8 mouse cellular contexts compared by ENCODE assay signal in the genomic region with DNA sequence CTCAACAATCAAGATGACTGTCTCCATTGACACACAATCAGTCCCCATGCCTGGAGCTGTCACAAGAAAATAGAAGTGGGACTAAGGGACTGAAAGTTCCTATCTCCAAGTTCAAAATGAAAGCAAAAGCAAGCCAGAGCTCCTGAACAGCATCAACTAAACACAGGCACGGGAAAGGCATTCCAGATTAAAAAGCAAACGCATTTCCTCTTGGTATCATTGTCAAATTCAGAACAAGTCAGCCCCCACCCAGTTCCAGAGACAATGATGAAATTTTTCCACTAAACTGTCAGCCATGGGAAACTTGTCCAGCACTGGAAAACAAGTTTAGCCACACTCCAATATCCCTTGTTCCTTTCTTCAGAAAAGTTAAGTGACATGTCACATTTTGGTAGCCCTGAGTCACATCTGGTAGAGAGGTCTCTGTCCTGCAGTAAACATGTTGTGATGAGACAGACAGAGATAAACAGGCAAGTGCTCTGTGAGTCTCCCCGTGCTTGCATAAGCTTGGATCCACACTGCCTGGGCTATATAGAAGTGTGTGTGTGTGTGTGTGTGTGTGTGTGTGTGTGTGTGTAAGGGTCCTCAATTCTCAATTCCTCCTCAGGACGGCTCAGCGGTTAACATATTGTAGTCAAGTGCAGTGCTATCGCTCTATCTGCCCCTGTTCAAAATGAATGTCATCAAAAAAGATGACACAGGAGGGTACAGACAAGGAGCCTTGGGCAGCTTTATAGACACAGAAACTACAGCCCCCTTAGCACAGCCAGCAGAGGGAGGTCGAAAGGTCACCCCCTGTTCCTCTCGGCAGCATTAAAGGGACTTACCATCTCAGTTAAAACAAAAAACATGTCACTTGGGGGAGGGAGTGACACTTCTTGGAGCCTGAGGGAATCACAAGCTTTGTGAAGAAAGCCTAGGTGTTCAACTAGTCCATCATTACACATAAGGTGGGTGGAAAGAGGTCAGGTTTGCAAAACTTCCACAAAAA. TPM values are rescaled to one million over a fixed set of nuclear protein-coding genes. Genes with fewer than 3 reads are reported as not detected.
DNase-seq lines count a peak whose midpoint lies in the region; ATAC-seq and TF ChIP-seq lines count a peak whose summit lies in the region.

No protein-coding gene starts in this region.

- H3K9ac ChIP-seq in hindbrain, embryonic 16.5 days (ENCODE audit: low read depth, low read length): peak overlapping the region; percentile 93

- no peak for TF ChIP-seq CTCF in embryonic fibroblast, embryonic 13.5 days (IDR thresholded peaks at IDR 0.05; ENCODE audit: borderline replicate concordance, insufficient read depth, low read length)

- H3K9me3 ChIP-seq in hindbrain, embryonic 16.5 days (ENCODE audit: control insufficient read depth, low read length): no peaks in the 10 kb centered on the region

- H3K36me3 ChIP-seq in hindbrain, embryonic 16.5 days (ENCODE audit: control insufficient read depth, insufficient read depth, low read length): no peaks in the 10 kb centered on the region

- 42% methylated on average over 8 of the region's 8 CpGs for WGBS in hindbrain, embryonic 16.5 days

- no peak for ATAC-seq in hindbrain, embryonic 16.5 days
- ATAC-seq in megakaryocyte-erythroid progenitor cell, adult 5-6 weeks (replicated peaks; ENCODE audit: low FRiP score, low TSS enrichment, poor library complexity, severe bottlenecking): 0 out of 2 replicates have a peak, but pooled peaks have one; percentile 36
- no peak for ATAC-seq in monocyte, adult 5-6 weeks (replicated peaks; ENCODE audit: insufficient number of reproducible peaks, low FRiP score, low TSS enrichment, poor library complexity, severe bottlenecking)

- peak overlapping the region; percentile 54 for H3K4me3 ChIP-seq in embryonic fibroblast, embryonic 13.5 days (ENCODE audit: insufficient read depth, low read length)
- H3K4me3 ChIP-seq in hindbrain, embryonic 16.5 days (ENCODE audit: low read length): peak overlapping the region; percentile 85

- no peaks in the 10 kb centered on the region for H3K27me3 ChIP-seq in hindbrain, embryonic 16.5 days (replicated peaks; ENCODE audit: control insufficient read depth, insufficient read depth, low read length)

- peaks cover 18% of the 10 kb centered on the region for H3K4me1 ChIP-seq in embryonic fibroblast, embryonic 13.5 days (ENCODE audit: control insufficient read depth, insufficient read depth, low read length)
- peaks cover 57% of the 10 kb centered on the region for H3K4me1 ChIP-seq in hindbrain, embryonic 16.5 days (ENCODE audit: control insufficient read depth, insufficient read depth, low read depth, low read length)

- H3K27ac ChIP-seq in embryonic fibroblast, embryonic 13.5 days (ENCODE audit: insufficient read depth, low read length): peak overlapping the region; percentile 15; the same call in 1 of the 2 replicates
- H3K27ac ChIP-seq in hindbrain, embryonic 16.5 days (ENCODE audit: low read depth, low read length): peak overlapping the region; percentile 46

- no peak for TF ChIP-seq POLR2A in embryonic fibroblast, embryonic 13.5 days (IDR thresholded peaks at IDR 0.05; ENCODE audit: low read depth, low read length)

- peak; percentile 8 to 18 for DNase-seq in layer of hippocampus, postnatal 10 days (ENCODE audit: low spot score in 2 of 2)
- DNase-seq in layer of hippocampus, adult 11-12 months (ENCODE audit: low spot score): no peak
- no peak for DNase-seq in yolk sac, embryonic 10.5 days (ENCODE audit: low spot score)
- no peak for DNase-seq in spleen, postnatal 36 days (ENCODE audit: low spot score in 2 of 2)

- H3K4me2 ChIP-seq in hindbrain, embryonic 16.5 days (ENCODE audit: low read length): peak overlapping the region; percentile 91

RNA-seq across cellular contexts. Expression of a gene that starts 2.0 kb away (rescaled TPM):
- total RNA-seq in layer of hippocampus, postnatal 10 days (2021): 100 to 1,000 TPM; 171 to 181 TPM
- 11.6 and 12.6 TPM in 2 replicates for polyA plus RNA-seq in embryonic fibroblast, embryonic 13.5 days (2011; ENCODE audit: insufficient read length, low read depth, missing spikeins)
- polyA plus RNA-seq in hindbrain, embryonic 16.5 days (2015; fragmentation: Nextera tagmentation; extraction: Ambion mirVana): 26.6 and 35.5 TPM in 2 replicates
- 7.3 and 12.5 TPM in 2 replicates for total RNA-seq in megakaryocyte-erythroid progenitor cell, adult 5-6 weeks (2014; fragmentation: Nextera tagmentation)
- 3.2 and 4.8 TPM in 2 replicates for total RNA-seq in megakaryocyte-erythroid progenitor cell, adult 5-6 weeks (2017)
- 3.8 to 9.4 TPM (median 6.3 TPM) in 3 replicates for total RNA-seq in monocyte, adult 5-6 weeks (2017)

RNA-seq across cellular contexts. Expression of a gene that starts 28.2 kb away (rescaled TPM):
- 10 to 100 TPM; 31.0 to 34.9 TPM for total RNA-seq in layer of hippocampus, postnatal 10 days (2021)
- polyA plus RNA-seq in embryonic fibroblast, embryonic 13.5 days (2011; ENCODE audit: insufficient read length, low read depth, missing spikeins): 18.0 and 23.3 TPM in 2 replicates
- polyA plus RNA-seq in hindbrain, embryonic 16.5 days (2015; fragmentation: Nextera tagmentation; extraction: Ambion mirVana): 7.9 and 9.7 TPM in 2 replicates
- total RNA-seq in megakaryocyte-erythroid progenitor cell, adult 5-6 weeks (2014; fragmentation: Nextera tagmentation): 3.8 and 12.1 TPM in 2 replicates
- 5.1 and 13.9 TPM in 2 replicates for total RNA-seq in megakaryocyte-erythroid progenitor cell, adult 5-6 weeks (2017)
- 40.6 to 56.0 TPM (median 54.3 TPM) in 3 replicates for total RNA-seq in monocyte, adult 5-6 weeks (2017)

Comparison
In these comparisons a context has a peak if more than half of its experiments do, and no peak if none do; other contexts are left out.
1. DNase-seq: peak in layer of hippocampus, postnatal 10 days (2 of 2); none in layer of hippocampus, adult 11-12 months (single experiment), yolk sac, embryonic 10.5 days (single experiment) and spleen, postnatal 36 days (0 of 2).
2. RNA of a gene that starts 2.0 kb away (total RNA-seq): 171 to 181 TPM in layer of hippocampus, postnatal 10 days; 3.2 to 12.5 TPM in megakaryocyte-erythroid progenitor cell, adult 5-6 weeks and 3.8 to 9.4 TPM in monocyte, adult 5-6 weeks; every median in the first group is over 10 times any median in the second.